Mouse (Mus musculus): ENCODE results near the gene Gm6871. TPM values are rescaled to one million over a fixed set of nuclear protein-coding genes. Genes with fewer than 3 reads are reported as not detected.
A peak's percentile ranks its signal among the peaks of the same experiment; 100 is the strongest.
"Not testable (repeated sequence)": the region's sequence is repeated elsewhere in the genome, so short reads cannot be mapped to it uniquely, and the experiment has no call there.

Gene Gm6871
- polyA plus RNA-seq, 1 experiment: not detected

DNA sequence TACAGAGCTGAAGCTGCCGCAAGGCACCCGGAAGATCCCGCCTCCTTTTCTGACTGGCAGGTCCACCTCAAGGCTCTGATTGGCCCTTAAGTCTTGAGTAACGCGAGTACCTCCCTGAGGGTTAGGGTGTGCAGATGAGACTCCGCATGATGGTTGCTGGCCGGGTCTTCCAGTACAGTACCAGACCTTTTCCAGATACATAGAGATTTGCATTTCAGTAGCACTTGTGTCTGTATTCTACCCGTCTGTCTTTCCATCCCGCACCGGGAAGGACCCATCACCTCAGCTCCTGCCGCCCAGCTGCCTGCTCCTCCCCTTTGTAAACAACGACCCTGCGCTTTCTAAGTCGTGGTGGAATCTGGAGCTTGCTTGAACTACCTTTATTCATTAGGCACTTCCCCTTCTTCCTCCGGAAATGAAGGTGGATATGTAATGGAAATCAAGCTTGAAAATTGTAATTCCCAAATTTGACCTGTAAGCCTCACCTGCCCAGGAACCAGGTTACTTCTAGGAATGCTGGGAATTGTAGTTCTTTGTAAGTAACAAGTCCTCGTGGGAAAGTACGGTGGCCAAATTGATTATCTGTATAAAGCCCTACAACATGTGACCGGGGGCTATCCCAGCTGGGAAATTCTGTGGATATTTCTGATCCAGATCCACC is 73.9 kb downstream of the Gm6871 start, which contains the start of the genes Gm20449 and AW146154:
Gm20449 (minus strand) TSS at position 29 of the 661 bp plus-strand sequence.
AW146154 (minus strand) TSS at position 502 of the 661 bp plus-strand sequence.
- Histone ChIP-seq H3K4me3 (ENCODE audit: insufficient read depth, low read depth, low read length) (peak within 1 kb of the TSS; percentile 99), H3K27ac (ENCODE audit: insufficient read depth, low read depth, low read length) (peak within 1 kb of the TSS; percentile 96), H3K27me3 (replicated peaks; ENCODE audit: control insufficient read depth, insufficient read depth, low read length) (no peaks in the 10 kb centered on the region; the same call in 1 of the 2 replicates), H3K36me3 (ENCODE audit: control insufficient read depth, insufficient read depth, low read length) (no peaks in the 10 kb centered on the region), H3K4me1 (ENCODE audit: control insufficient read depth, insufficient read depth, low read length) (no peaks in the 10 kb centered on the region)
- DNase-seq: peak; percentile 100
- peak; percentile 47 for TF ChIP-seq POLR2A (IDR thresholded peaks at IDR 0.05; ENCODE audit: low read depth, low read length)
- TF ChIP-seq CTCF (conservative IDR thresholded peaks at IDR 0.05; ENCODE audit: insufficient read depth, insufficient read length, low read depth, low read length): no peak
- WGBS: under 1% methylated on average over 18 of the region's 18 CpGs

DNA sequence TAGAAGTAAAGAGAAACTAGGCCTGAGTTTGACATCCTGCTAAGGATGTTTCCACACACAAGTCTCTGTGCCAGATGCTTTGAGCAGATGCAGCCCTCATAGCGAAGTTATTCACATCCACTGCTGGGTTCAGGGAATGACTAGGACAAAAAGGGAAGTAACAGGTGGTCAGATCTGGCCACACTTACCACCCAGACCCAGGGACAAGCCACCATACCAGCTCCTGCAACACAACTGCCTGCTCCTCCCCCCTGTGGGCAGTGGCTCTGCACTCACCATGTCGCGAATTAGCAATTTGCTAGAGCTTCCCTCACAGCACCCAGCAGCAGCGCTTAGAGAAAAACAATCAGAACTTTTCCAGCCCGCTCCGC is 74.5 kb downstream of the Gm6871 start:
- H3K27me3 ChIP-seq (replicated peaks; ENCODE audit: control insufficient read depth, insufficient read depth, low read length); H3K36me3 ChIP-seq (ENCODE audit: control insufficient read depth, insufficient read depth, low read length); DNase-seq; H3K4me1 ChIP-seq (ENCODE audit: control insufficient read depth, insufficient read depth, low read length): not testable (repeated sequence)
- peak overlapping the region; percentile 8; the same call in 1 of the 2 replicates for H3K27ac ChIP-seq (ENCODE audit: insufficient read depth, low read depth, low read length)
- WGBS: under 1% methylated on average over 6 of the region's 6 CpGs
- peak overlapping the region; percentile 99 for H3K4me3 ChIP-seq (ENCODE audit: insufficient read depth, low read depth, low read length)

DNA sequence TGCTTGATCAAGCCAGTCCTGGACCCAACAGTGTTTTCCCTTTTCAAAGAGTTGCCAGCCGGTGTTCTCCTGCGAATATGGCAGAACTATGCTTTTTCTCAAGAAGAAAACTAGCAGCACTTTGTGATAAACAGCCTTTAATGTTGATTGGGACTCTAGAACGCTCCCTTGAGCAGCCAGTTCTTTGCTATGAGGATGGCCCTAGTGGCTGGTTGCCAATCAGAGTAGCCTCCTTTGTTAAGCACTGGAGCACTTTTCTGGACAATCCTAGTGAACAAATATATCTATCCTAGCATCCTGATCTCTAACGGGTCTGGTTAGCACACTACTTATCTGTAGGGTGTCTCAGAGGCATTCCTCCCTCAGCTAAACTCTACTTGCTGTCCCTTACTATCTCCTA is 75.0 kb downstream of the Gm6871 start:
- H3K36me3 ChIP-seq (ENCODE audit: control insufficient read depth, insufficient read depth, low read length); H3K27ac ChIP-seq (ENCODE audit: insufficient read depth, low read depth, low read length); H3K4me1 ChIP-seq (ENCODE audit: control insufficient read depth, insufficient read depth, low read length); DNase-seq; H3K27me3 ChIP-seq (replicated peaks; ENCODE audit: control insufficient read depth, insufficient read depth, low read length); H3K4me3 ChIP-seq (ENCODE audit: insufficient read depth, low read depth, low read length): not testable (repeated sequence)
- 75% methylated on average over 4 of the region's 4 CpGs for WGBS

DNA sequence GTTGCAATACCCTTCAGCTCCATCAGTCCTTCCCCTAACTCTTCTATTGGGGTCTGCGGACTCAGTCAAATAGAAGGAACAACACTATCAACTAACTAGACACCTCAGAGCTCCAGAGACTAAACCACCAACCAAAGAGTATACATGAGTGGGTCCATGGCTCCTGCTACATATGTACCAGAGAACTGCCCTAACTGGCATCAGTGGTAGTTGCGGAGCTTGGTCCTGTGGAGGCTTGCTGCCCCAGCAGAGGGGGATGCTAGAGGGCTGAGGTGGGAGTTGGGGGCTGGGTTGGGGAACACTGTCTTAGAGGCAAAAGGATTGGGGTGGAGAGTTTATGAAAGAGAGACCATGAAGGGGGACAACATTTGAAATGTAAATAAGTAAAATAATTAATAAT is 75.6 kb downstream of the Gm6871 start:
- H3K4me1 ChIP-seq (ENCODE audit: control insufficient read depth, insufficient read depth, low read length): no peaks in the 10 kb centered on the region
- 97% methylated on average over 2 of the region's 2 CpGs for WGBS
- no peak for DNase-seq

More for the DNA sequence above, 75.6 kb downstream of the Gm6871 start:
- no peak for TF ChIP-seq CTCF (conservative IDR thresholded peaks at IDR 0.05; ENCODE audit: insufficient read depth, insufficient read length, low read depth, low read length)
- no peak for TF ChIP-seq POLR2A (IDR thresholded peaks at IDR 0.05; ENCODE audit: low read depth, low read length)
- Histone ChIP-seq H3K27ac (ENCODE audit: insufficient read depth, low read depth, low read length) (no peak overlapping the region), H3K4me3 (ENCODE audit: insufficient read depth, low read depth, low read length) (no peak overlapping the region), H3K36me3 (ENCODE audit: control insufficient read depth, insufficient read depth, low read length) (no peaks in the 10 kb centered on the region; the same call in 1 of the 2 replicates), H3K27me3 (replicated peaks; ENCODE audit: control insufficient read depth, insufficient read depth, low read length) (no peaks in the 10 kb centered on the region)

Other genes with a start within 250 kb of the Gm6871 start
- gene AI987944, start 180.3 kb downstream of the Gm6871 start, polyA plus RNA-seq (2012; rRNA removed): 4.6 and 6.3 TPM in 2 replicates
- gene Vmn2r57, start 125.0 kb downstream of the Gm6871 start, polyA plus RNA-seq (2012; rRNA removed): 0.23 and 0.25 TPM in 2 replicates
- 0.11 and 0.14 TPM in 2 replicates for gene Gm20449, start 74.2 kb downstream of the Gm6871 start, polyA plus RNA-seq (2012; rRNA removed)
- 3.9 and 4.7 TPM in 2 replicates for gene AW146154, start 73.8 kb downstream of the Gm6871 start, polyA plus RNA-seq (2012; rRNA removed)
- 2.5 and 3.8 TPM in 2 replicates for gene 2610021A01Rik, start 25.6 kb upstream of the Gm6871 start, polyA plus RNA-seq (2012; rRNA removed)
- gene Zfp788, start 59.5 kb upstream of the Gm6871 start, polyA plus RNA-seq (2012; rRNA removed): 1.1 and 1.4 TPM in 2 replicates

Measured in kidney, adult 2 months (tissue).